Mouse (Mus musculus): ENCODE results near the gene Saal1. TPM values are rescaled to one million over a fixed set of nuclear protein-coding genes. Genes with fewer than 3 reads are reported as not detected.
"Not testable (repeated sequence)": the region's sequence is repeated elsewhere in the genome, so short reads cannot be mapped to it uniquely, and the experiment has no call there.

Saal1 gene
- total and polyA plus RNA-seq, 3 experiments: 13.6 to 26.0 TPM; not detected in 1

DNA sequence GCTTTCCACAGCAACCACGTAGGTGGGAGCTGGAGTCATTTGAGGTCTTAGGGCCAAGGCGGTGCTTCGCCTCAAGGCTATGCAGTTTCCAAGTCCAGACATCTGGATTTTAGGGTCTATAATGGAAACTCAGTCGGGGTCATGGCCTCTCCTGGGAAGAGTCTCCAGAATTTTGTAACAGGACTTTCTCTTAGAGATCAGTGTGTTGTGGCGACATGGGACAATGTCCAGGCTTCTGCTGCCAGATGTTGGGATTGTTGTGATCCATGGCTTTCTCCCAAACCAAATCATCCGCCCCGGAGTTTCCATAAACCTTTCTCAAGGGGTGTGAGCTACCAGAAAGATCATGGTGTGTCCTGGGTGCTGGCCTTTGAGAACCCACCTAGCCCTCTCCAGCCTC lies 35.9 kb upstream of the Saal1 start:
- TF ChIP-seq MAFK (IDR thresholded peaks at IDR 0.05; ENCODE audit: borderline replicate concordance, low read depth, low read length) (no peak), E2F4 (IDR thresholded peaks at IDR 0.05; ENCODE audit: borderline replicate concordance, low read depth, low read length) (no peak), NRF1 (IDR thresholded peaks at IDR 0.05; ENCODE audit: insufficient read depth, low read depth, low read length, poor library complexity, severe bottlenecking) (no peak), MEF2A (IDR thresholded peaks at IDR 0.05; ENCODE audit: extremely low read depth, insufficient replicate concordance, low read depth, low read length, poor library complexity, severe bottlenecking) (no peak), NELFE (IDR thresholded peaks at IDR 0.05; ENCODE audit: low read depth, low read length) (no peak), SMC3 (IDR thresholded peaks at IDR 0.05; ENCODE audit: low read depth, low read length) (no peak), ELF1 (IDR thresholded peaks at IDR 0.05; ENCODE audit: low read depth, low read length) (no peak), CTCF (IDR thresholded peaks at IDR 0.05 in 2 of 3, conservative IDR thresholded peaks at IDR 0.05 in 1 of 3; ENCODE audit: control insufficient read depth in 1 of 3, insufficient read depth in 1 of 3, low read depth in 2 of 3, low read length in 3 of 3, poor library complexity in 1 of 3, severe bottlenecking in 1 of 3) (no peak), POLR2A (IDR thresholded peaks at IDR 0.05; ENCODE audit: control insufficient read depth in 1 of 2, insufficient read depth in 1 of 2, low read depth in 1 of 2, low read length in 2 of 2, poor library complexity in 1 of 2) (no peak), HCFC1 (IDR thresholded peaks at IDR 0.05; ENCODE audit: low read depth, low read length) (no peak), MXI1 (IDR thresholded peaks at IDR 0.05; ENCODE audit: low read depth, low read length) (no peak), USF2 (IDR thresholded peaks at IDR 0.05; ENCODE audit: borderline replicate concordance in 1 of 2, insufficient read depth in 1 of 2, low read depth in 1 of 2, low read length in 2 of 2) (no peak), ZNF384 (IDR thresholded peaks at IDR 0.05; ENCODE audit: low read depth, low read length) (no peak), RCOR1 (IDR thresholded peaks at IDR 0.05; ENCODE audit: low read depth, low read length) (no peak), ETS1 (IDR thresholded peaks at IDR 0.05; ENCODE audit: low read depth, low read length) (no peak)
- Histone ChIP-seq H3K9ac (ENCODE audit: control insufficient read depth, low read depth, low read length, poor library complexity, severe bottlenecking) (no peak overlapping the region), H3K27me3 (ENCODE audit: control insufficient read depth in 1 of 2, insufficient read depth in 2 of 2, low read length in 2 of 2) (peaks cover 15 to 19% of the 10 kb centered on the region in 2 experiments), H3K4me1 (ENCODE audit: control insufficient read depth in 1 of 2, insufficient read depth in 2 of 2, low read length in 2 of 2) (no peaks in the 10 kb centered on the region), H3K9me3 (replicated peaks; ENCODE audit: insufficient read depth, low read length) (no peaks in the 10 kb centered on the region), H3K4me3 (ENCODE audit: control insufficient read depth in 1 of 2, insufficient read depth in 1 of 2, low read depth in 2 of 2, low read length in 2 of 2) (no peak overlapping the region), H3K27ac (ENCODE audit: control insufficient read depth, low read depth, low read length) (no peak overlapping the region), H3K36me3 (ENCODE audit: control insufficient read depth in 1 of 2, insufficient read depth in 2 of 2, low read length in 2 of 2) (no peaks in the 10 kb centered on the region), H3K79me2 (ENCODE audit: control insufficient read depth, insufficient read depth, low read length, poor library complexity) (no peaks in the 10 kb centered on the region)
- no peak for DNase-seq (ENCODE audit: low read depth, low spot score)

DNA sequence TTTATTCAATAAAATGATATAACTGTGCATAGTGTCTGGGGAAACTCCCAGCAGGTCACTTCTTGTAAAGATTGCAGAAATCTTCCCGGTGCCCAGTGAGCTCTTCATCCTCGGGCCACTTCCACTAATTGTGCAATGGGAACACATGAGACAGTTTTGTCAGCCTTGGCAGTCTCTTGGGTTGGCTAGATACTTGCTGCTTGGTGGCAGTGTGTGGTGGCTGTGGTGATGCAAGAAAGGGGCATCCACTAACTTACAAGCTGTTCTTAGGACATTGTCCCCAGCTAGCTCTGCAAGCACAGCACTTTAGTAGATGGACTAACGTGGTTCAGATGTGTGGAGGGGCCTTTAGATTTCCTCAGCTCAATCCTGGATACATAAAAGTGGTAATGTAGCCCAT lies 35.3 kb upstream of the Saal1 start:
- Histone ChIP-seq H3K4me3 (ENCODE audit: control insufficient read depth in 1 of 2, insufficient read depth in 1 of 2, low read depth in 2 of 2, low read length in 2 of 2) (no peak overlapping the region), H3K27me3 (ENCODE audit: control insufficient read depth in 1 of 2, insufficient read depth in 2 of 2, low read length in 2 of 2) (peaks cover 12 to 20% of the 10 kb centered on the region in 2 experiments), H3K9me3 (replicated peaks; ENCODE audit: insufficient read depth, low read length) (no peaks in the 10 kb centered on the region), H3K79me2 (ENCODE audit: control insufficient read depth, insufficient read depth, low read length, poor library complexity) (no peaks in the 10 kb centered on the region), H3K36me3 (ENCODE audit: control insufficient read depth in 1 of 2, insufficient read depth in 2 of 2, low read length in 2 of 2) (no peaks in the 10 kb centered on the region), H3K27ac (ENCODE audit: control insufficient read depth, low read depth, low read length) (no peak overlapping the region), H3K9ac (ENCODE audit: control insufficient read depth, low read depth, low read length, poor library complexity, severe bottlenecking) (no peak overlapping the region), H3K4me1 (ENCODE audit: control insufficient read depth in 1 of 2, insufficient read depth in 2 of 2, low read length in 2 of 2) (no peaks in the 10 kb centered on the region)
- TF ChIP-seq CHD1 (IDR thresholded peaks at IDR 0.05; ENCODE audit: low read depth, low read length) (no peak), ZC3H11A (IDR thresholded peaks at IDR 0.05; ENCODE audit: low read depth, low read length) (no peak)
- DNase-seq (ENCODE audit: low read depth, low spot score): no peak

DNA sequence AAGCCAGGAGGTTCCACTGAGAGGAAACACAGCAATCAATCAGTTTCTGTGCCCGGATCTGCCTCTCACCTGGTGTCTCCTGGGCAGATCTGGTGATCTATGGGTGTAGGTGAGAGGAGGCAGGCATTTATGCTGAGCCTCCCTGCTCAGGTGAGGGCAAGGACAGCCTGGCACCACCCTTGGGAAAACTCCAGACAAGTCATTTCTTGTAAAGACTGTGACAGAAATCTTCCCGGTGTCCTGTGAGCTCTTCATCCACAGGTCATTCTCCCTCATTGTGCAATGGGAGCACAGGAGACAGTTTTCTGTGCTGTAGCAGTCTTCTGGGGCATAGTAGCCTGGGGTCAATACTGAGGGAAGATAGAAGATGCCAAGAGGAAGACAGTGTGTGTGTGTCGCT lies 32.4 kb upstream of the Saal1 start, which contains the start of gene Saa1:
Gene Saa1 (minus strand): TSS at position 101 of the 400 bp plus-strand sequence.
- not testable (repeated sequence) for H3K9ac ChIP-seq (ENCODE audit: control insufficient read depth, low read depth, low read length, poor library complexity, severe bottlenecking); H3K4me3 ChIP-seq (ENCODE audit: control insufficient read depth in 1 of 2, insufficient read depth in 1 of 2, low read depth in 2 of 2, low read length in 2 of 2); DNase-seq (ENCODE audit: low read depth, low spot score); H3K36me3 ChIP-seq (ENCODE audit: control insufficient read depth in 1 of 2, insufficient read depth in 2 of 2, low read length in 2 of 2); H3K79me2 ChIP-seq (ENCODE audit: control insufficient read depth, insufficient read depth, low read length, poor library complexity); H3K4me1 ChIP-seq (ENCODE audit: control insufficient read depth in 1 of 2, insufficient read depth in 2 of 2, low read length in 2 of 2); H3K27ac ChIP-seq (ENCODE audit: control insufficient read depth, low read depth, low read length); H3K9me3 ChIP-seq (replicated peaks; ENCODE audit: insufficient read depth, low read length)
- peaks cover 7 to 11% of the 10 kb centered on the region in 2 experiments for H3K27me3 ChIP-seq (ENCODE audit: control insufficient read depth in 1 of 2, insufficient read depth in 2 of 2, low read length in 2 of 2)

DNA sequence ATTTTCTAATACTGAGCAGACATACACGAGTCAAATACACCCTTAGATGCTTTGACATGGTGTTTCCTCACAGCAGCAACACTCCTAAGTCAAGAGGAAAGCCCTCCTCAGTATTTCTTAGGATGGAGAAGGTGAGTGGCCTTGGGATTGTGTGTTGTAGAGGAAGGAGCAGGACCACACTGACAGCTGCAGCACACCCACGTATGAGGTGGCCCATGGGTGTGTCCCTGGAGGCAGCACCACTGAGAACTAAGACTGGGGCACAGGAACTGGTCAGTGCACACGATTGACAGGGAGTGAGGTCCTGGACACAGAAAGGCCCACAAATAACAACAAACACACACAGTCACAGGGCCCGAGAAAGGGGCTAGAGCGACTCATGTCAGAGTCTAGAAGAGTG lies 29.6 kb upstream of the Saal1 start:
- H3K27me3 ChIP-seq (ENCODE audit: control insufficient read depth in 1 of 2, insufficient read depth in 2 of 2, low read length in 2 of 2); H3K4me1 ChIP-seq (ENCODE audit: control insufficient read depth in 1 of 2, insufficient read depth in 2 of 2, low read length in 2 of 2); H3K9me3 ChIP-seq (replicated peaks; ENCODE audit: insufficient read depth, low read length); H3K4me3 ChIP-seq (ENCODE audit: control insufficient read depth in 1 of 2, insufficient read depth in 1 of 2, low read depth in 2 of 2, low read length in 2 of 2); H3K79me2 ChIP-seq (ENCODE audit: control insufficient read depth, insufficient read depth, low read length, poor library complexity); DNase-seq (ENCODE audit: low read depth, low spot score); H3K27ac ChIP-seq (ENCODE audit: control insufficient read depth, low read depth, low read length); H3K9ac ChIP-seq (ENCODE audit: control insufficient read depth, low read depth, low read length, poor library complexity, severe bottlenecking); H3K36me3 ChIP-seq (ENCODE audit: control insufficient read depth in 1 of 2, insufficient read depth in 2 of 2, low read length in 2 of 2): not testable (repeated sequence)
